10 mouse cellular contexts compared by ENCODE assay signal in genomic region chr1:91022157-91022895, GRCm38 (mm10). TPM values are rescaled to one million over a fixed set of nuclear protein-coding genes. Genes with fewer than 3 reads are reported as not detected.
DNase-seq lines count a peak whose midpoint lies in the region; ATAC-seq and TF ChIP-seq lines count a peak whose summit lies in the region.
"Had no signal": no experiment of that assay in that cellular context is flagged by ENCODE, and none has a peak within 500 bp of the region (broad histone marks: within the 10 kb centered on the region; RNA-seq: fewer than 3 reads in every experiment).

No protein-coding gene starts in this region.

- H3K4me3 ChIP-seq in hindbrain, embryonic 13.5 days, result no peak overlapping the region
- H3K4me3 ChIP-seq in hindbrain, postnatal 0 days (ENCODE audit: low read length), result no peak overlapping the region
- H3K4me3 ChIP-seq in heart, embryonic 15.5 days, result no peak overlapping the region

- peaks cover 8% of the 10 kb centered on the region for H3K36me3 ChIP-seq in hindbrain, embryonic 13.5 days
- no peaks in the 10 kb centered on the region for H3K36me3 ChIP-seq in hindbrain, postnatal 0 days (ENCODE audit: insufficient read depth, low read length)
- H3K36me3 ChIP-seq in heart, embryonic 15.5 days, result peaks cover 14% of the 10 kb centered on the region

- H3K9ac ChIP-seq in hindbrain, embryonic 13.5 days, result peak overlapping the region; percentile 11; the same call in 1 of the 2 replicates
- no peak overlapping the region for H3K9ac ChIP-seq in hindbrain, postnatal 0 days (replicated peaks; ENCODE audit: low read length)
- H3K9ac ChIP-seq in heart, embryonic 15.5 days, result peak overlapping the region; percentile 32

- peaks cover 3% of the 10 kb centered on the region for H3K4me1 ChIP-seq in hindbrain, embryonic 13.5 days (replicated peaks)
- no peaks in the 10 kb centered on the region for H3K4me1 ChIP-seq in hindbrain, postnatal 0 days (ENCODE audit: insufficient read depth, low read length)
- H3K4me1 ChIP-seq in heart, embryonic 15.5 days (replicated peaks), result peaks cover 56% of the 10 kb centered on the region

- WGBS in hindbrain, embryonic 13.5 days, result 86% methylated on average over 11 of the region's 11 CpGs
- 77% methylated on average over 11 of the region's 11 CpGs for WGBS in hindbrain, postnatal 0 days
- WGBS in heart, embryonic 15.5 days, result 29% methylated on average over 11 of the region's 11 CpGs

- DNase-seq in hindbrain, postnatal 0 days (ENCODE audit: low spot score), result no peak
- peak; percentile 41 to 60 for DNase-seq in right cerebral cortex, adult 2 months (ENCODE audit: low spot score in 2 of 2)
- DNase-seq in right cerebral cortex, postnatal 10 days (ENCODE audit: low spot score in 2 of 2), result no peak
- DNase-seq in thymus, adult 18-20 months, result no peak
- DNase-seq in spleen, adult 18-20 months, result no peak
- DNase-seq: liver had no signal

- H3K4me2 ChIP-seq in hindbrain, embryonic 13.5 days, result no peak overlapping the region
- H3K4me2 ChIP-seq in hindbrain, postnatal 0 days (ENCODE audit: low read depth, low read length), result no peak overlapping the region
- H3K4me2 ChIP-seq in heart, embryonic 15.5 days, result peak overlapping the region; percentile 46

- H3K27ac ChIP-seq in hindbrain, embryonic 13.5 days, result no peak overlapping the region
- H3K27ac ChIP-seq in hindbrain, postnatal 0 days, result no peak overlapping the region
- peak overlapping the region; percentile 92 for H3K27ac ChIP-seq in heart, embryonic 15.5 days

- peaks cover 9% of the 10 kb centered on the region; the same call in 1 of the 2 replicates for H3K9me3 ChIP-seq in hindbrain, embryonic 13.5 days
- no peaks in the 10 kb centered on the region for H3K9me3 ChIP-seq in hindbrain, postnatal 0 days (ENCODE audit: low read length)
- no peaks in the 10 kb centered on the region for H3K9me3 ChIP-seq in heart, embryonic 15.5 days (replicated peaks)

- TF ChIP-seq CTCF in hindbrain, postnatal 0 days (IDR thresholded peaks at IDR 0.05; ENCODE audit: low read depth), result no peak

- H3K27me3 ChIP-seq in hindbrain, embryonic 13.5 days, result no peaks in the 10 kb centered on the region
- no peaks in the 10 kb centered on the region for H3K27me3 ChIP-seq in hindbrain, postnatal 0 days (ENCODE audit: insufficient read depth, low read length)
- H3K27me3 ChIP-seq in heart, embryonic 15.5 days, result no peaks in the 10 kb centered on the region

- ATAC-seq in hindbrain, embryonic 13.5 days (ENCODE audit: low FRiP score), result no peak
- ATAC-seq in hindbrain, postnatal 0 days, result no peak
- peak; percentile 85 for ATAC-seq in heart, embryonic 15.5 days (replicated peaks; ENCODE audit: insufficient number of reproducible peaks, insufficient read depth, low FRiP score, low read depth)
- ATAC-seq: intestine, postnatal 0 days had no signal

RNA-seq across cellular contexts. Expression of gene Lrrfip1, which starts 23.8 kb away (rescaled TPM):
- polyA plus RNA-seq in hindbrain, embryonic 13.5 days (2015; fragmentation: Nextera tagmentation; extraction: Ambion mirVana), result 35.5 and 39.1 TPM in 2 replicates
- total RNA-seq in hindbrain, postnatal 0 days (2014; rRNA removed), result 20.5 and 26.9 TPM in 2 replicates
- 37.5 and 37.8 TPM in 2 replicates for polyA plus RNA-seq in hindbrain, postnatal 0 days (2015; fragmentation: Nextera tagmentation; extraction: Ambion mirVana)
- polyA plus RNA-seq in heart, embryonic 15.5 days (2015; fragmentation: Nextera tagmentation; extraction: Ambion mirVana), result 136 and 149 TPM in 2 replicates

RNA-seq across cellular contexts. Expression of gene Rab17, which starts 52.9 kb away (rescaled TPM):
- polyA plus RNA-seq in hindbrain, embryonic 13.5 days (2015; fragmentation: Nextera tagmentation; extraction: Ambion mirVana), result 0.25 and 0.55 TPM in 2 replicates
- not detected in 2 replicates for total RNA-seq in hindbrain, postnatal 0 days (2014; rRNA removed)
- 0.19 TPM in 1 of 2 replicates, not detected in the other for polyA plus RNA-seq in hindbrain, postnatal 0 days (2015; fragmentation: Nextera tagmentation; extraction: Ambion mirVana)
- 2.9 and 3.0 TPM in 2 replicates for polyA plus RNA-seq in heart, embryonic 15.5 days (2015; fragmentation: Nextera tagmentation; extraction: Ambion mirVana)
- total RNA-seq: layer of hippocampus, adult 8-10 months had no signal

Comparison
In these comparisons a context has a peak if more than half of its experiments do, and no peak if none do; other contexts are left out.
1. DNase-seq: peak in right cerebral cortex, adult 2 months (2 of 2); none in hindbrain, postnatal 0 days (single experiment), right cerebral cortex, postnatal 10 days (0 of 2), thymus, adult 18-20 months (0 of 2) and spleen, adult 18-20 months (0 of 2).